Mouse (Mus musculus): ENCODE data around the gene Med12l. TPM values are rescaled to one million over a fixed set of nuclear protein-coding genes. Genes with fewer than 3 reads are reported as not detected.

The Med12l gene
- total and polyA plus RNA-seq, 3 experiments: 2.5 to 8.2 (median 6.9) TPM

DNA sequence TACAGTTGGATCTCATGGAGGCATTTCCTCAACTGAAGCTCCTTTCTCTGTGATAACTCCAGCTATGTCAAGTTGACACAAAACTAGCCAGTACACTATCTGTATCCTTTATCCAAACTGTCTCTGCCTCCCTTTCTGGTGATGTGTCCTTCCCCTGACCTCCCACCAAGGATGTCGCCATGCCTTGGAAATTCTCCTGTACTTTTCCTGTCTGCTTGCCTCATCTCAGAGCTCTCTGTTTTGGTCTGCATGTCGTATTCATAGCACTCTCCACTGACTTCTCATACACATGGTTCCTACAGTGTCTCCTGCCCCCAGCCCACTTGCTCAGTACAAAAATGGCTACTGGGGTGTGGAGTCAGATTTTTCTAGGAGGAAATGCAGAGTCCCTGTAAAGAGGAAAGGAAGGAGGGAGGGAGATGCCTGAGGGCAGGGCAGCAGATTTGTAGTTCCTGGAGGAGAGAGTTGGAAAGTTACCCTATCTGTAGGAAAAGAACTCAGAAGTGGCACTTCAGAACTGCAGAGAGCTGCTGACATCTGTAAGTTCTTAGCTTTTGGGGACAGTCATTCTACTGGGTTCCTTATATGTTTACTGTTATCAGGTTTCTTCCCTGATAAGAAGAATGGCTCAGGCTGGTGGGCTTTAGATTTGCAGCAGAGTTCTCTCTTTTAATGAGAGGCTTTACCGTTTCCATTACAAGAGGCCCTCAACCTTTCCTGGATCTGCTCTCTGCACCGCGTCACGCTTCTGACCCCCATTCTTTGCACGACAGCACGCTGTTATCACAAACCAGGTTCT lies 136.1 kb downstream of the Med12l start:
- intact Hi-C loops (cut with DNase I): no loop called here
- TF ChIP-seq EP300 (IDR thresholded peaks at IDR 0.05; ENCODE audit: insufficient read depth, low read depth, low read length): no peak
- no peak for TF ChIP-seq CTCF (IDR thresholded peaks at IDR 0.05)
- TF ChIP-seq POLR2A (IDR thresholded peaks at IDR 0.05; ENCODE audit: insufficient read depth, low read depth, low read length): no peak
- Histone ChIP-seq H3K9ac (ENCODE audit: low read depth, low read length) (no peak overlapping the region), H3K4me3 (no peak overlapping the region), H3K79me2 (replicated peaks; ENCODE audit: control insufficient read depth, insufficient read depth, low read length) (no peaks in the 10 kb centered on the region), H3K27me3 (ENCODE audit: control insufficient read depth, insufficient read depth, low read length) (no peaks in the 10 kb centered on the region), H3K4me1 (ENCODE audit: control insufficient read depth, insufficient read depth, low read length) (no peaks in the 10 kb centered on the region), H3K36me3 (ENCODE audit: control insufficient read depth, insufficient read depth, low read length) (no peaks in the 10 kb centered on the region), H3K27ac (no peak overlapping the region)
- 41% methylated on average over 8 of the region's 8 CpGs for WGBS
- DNase-seq: no peak

DNA sequence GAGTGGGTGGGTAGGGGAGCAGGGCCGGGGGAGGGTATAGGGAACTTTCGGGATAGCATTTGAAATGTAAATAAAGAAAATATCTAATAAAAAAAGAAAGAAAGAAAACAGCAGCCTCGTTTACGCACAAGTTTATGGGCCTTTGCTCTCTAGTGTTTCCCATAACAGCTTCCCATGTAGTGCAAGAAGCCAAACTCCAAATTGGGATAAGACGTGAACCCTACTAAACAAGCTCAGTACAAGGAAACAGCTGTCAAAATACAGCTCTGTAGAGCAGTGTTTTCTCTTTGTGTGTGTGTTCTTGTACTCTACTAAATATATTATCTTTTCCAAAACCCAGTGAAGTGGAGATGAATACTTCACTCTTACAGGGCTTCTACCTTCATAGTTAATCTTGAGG lies 139.6 kb downstream of the Med12l start:
- no peaks in the 10 kb centered on the region for H3K27me3 ChIP-seq (ENCODE audit: control insufficient read depth, insufficient read depth, low read length)
- WGBS: 46% methylated on average over 5 of the region's 5 CpGs

DNA sequence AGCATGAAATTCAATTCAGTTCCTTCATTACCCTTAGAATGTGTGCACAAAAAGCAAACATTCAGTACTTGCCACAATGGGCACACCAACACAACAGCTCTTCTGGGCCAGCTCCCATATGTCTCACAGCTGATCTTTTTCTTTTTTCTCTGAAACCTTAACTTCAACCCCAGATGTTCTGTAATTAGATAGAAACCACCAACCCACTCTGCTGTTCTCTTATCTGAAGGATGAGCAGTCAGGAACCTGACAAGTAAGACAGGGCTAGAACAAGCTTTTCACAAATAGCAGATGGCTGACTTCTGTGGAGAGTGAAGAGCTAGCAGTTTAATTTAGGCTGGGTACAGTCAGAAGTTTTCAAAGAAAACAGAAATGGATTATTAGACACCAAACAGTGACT lies 144.0 kb downstream of the Med12l start:
- no peaks in the 10 kb centered on the region for H3K79me2 ChIP-seq (replicated peaks; ENCODE audit: control insufficient read depth, insufficient read depth, low read length)
- H3K36me3 ChIP-seq (ENCODE audit: control insufficient read depth, insufficient read depth, low read length): no peaks in the 10 kb centered on the region
- no peaks in the 10 kb centered on the region for H3K27me3 ChIP-seq (ENCODE audit: control insufficient read depth, insufficient read depth, low read length)
- H3K27ac ChIP-seq: no peak overlapping the region
- TF ChIP-seq CTCF (IDR thresholded peaks at IDR 0.05) (no peak), POLR2A (IDR thresholded peaks at IDR 0.05; ENCODE audit: insufficient read depth, low read depth, low read length) (no peak), EP300 (IDR thresholded peaks at IDR 0.05; ENCODE audit: insufficient read depth, low read depth, low read length) (no peak)
- DNase-seq: no peak
- H3K9ac ChIP-seq (ENCODE audit: low read depth, low read length): no peak overlapping the region
- H3K4me1 ChIP-seq (ENCODE audit: control insufficient read depth, insufficient read depth, low read length): no peaks in the 10 kb centered on the region
- no peak overlapping the region for H3K4me3 ChIP-seq
- intact Hi-C loops (cut with DNase I): no loop called here

More for the DNA sequence above, 139.6 kb downstream of the Med12l start:
- DNase-seq: no peak
- H3K36me3 ChIP-seq (ENCODE audit: control insufficient read depth, insufficient read depth, low read length): no peaks in the 10 kb centered on the region
- no peak overlapping the region for H3K4me3 ChIP-seq
- intact Hi-C loops (cut with DNase I): no loop called here
- H3K4me1 ChIP-seq (ENCODE audit: control insufficient read depth, insufficient read depth, low read length): no peaks in the 10 kb centered on the region
- H3K79me2 ChIP-seq (replicated peaks; ENCODE audit: control insufficient read depth, insufficient read depth, low read length): no peaks in the 10 kb centered on the region
- no peak overlapping the region for H3K9ac ChIP-seq (ENCODE audit: low read depth, low read length)
- TF ChIP-seq EP300 (IDR thresholded peaks at IDR 0.05; ENCODE audit: insufficient read depth, low read depth, low read length): no peak
- no peak for TF ChIP-seq CTCF (IDR thresholded peaks at IDR 0.05)
- TF ChIP-seq POLR2A (IDR thresholded peaks at IDR 0.05; ENCODE audit: insufficient read depth, low read depth, low read length): no peak
- H3K27ac ChIP-seq: peak overlapping the region; percentile 28; the same call in 1 of the 2 replicates

DNA sequence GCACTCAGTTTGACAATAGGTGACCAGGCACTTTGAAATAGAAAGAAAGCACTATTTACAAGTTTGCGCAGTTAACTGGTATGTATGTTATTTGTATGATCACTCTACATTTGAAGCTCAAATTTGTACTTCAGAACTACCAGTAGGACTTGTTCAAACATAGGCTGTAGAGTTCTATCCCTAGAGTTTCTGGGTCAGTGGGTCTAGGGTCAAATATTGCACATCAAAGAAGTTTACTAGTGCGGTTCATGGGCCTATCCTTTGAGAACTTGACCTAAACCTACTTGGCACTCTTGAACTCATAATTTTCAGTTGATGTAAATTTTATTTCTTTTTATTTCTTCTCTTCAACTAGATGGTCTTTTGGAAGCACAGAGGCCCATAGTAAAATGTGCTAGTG lies 145.0 kb downstream of the Med12l start:
- H3K27ac ChIP-seq: no peak overlapping the region
- TF ChIP-seq EP300 (IDR thresholded peaks at IDR 0.05; ENCODE audit: insufficient read depth, low read depth, low read length) (no peak), POLR2A (IDR thresholded peaks at IDR 0.05; ENCODE audit: insufficient read depth, low read depth, low read length) (no peak), CTCF (IDR thresholded peaks at IDR 0.05) (no peak)
- no peaks in the 10 kb centered on the region for H3K36me3 ChIP-seq (ENCODE audit: control insufficient read depth, insufficient read depth, low read length)
- H3K9ac ChIP-seq (ENCODE audit: low read depth, low read length): no peak overlapping the region
- WGBS: 93% methylated on average over 2 of the region's 2 CpGs
- no peaks in the 10 kb centered on the region for H3K4me1 ChIP-seq (ENCODE audit: control insufficient read depth, insufficient read depth, low read length)
- no peaks in the 10 kb centered on the region for H3K79me2 ChIP-seq (replicated peaks; ENCODE audit: control insufficient read depth, insufficient read depth, low read length)
- DNase-seq: no peak
- intact Hi-C loops (cut with DNase I): no loop called here
- H3K4me3 ChIP-seq: no peak overlapping the region
- no peaks in the 10 kb centered on the region for H3K27me3 ChIP-seq (ENCODE audit: control insufficient read depth, insufficient read depth, low read length)

DNA sequence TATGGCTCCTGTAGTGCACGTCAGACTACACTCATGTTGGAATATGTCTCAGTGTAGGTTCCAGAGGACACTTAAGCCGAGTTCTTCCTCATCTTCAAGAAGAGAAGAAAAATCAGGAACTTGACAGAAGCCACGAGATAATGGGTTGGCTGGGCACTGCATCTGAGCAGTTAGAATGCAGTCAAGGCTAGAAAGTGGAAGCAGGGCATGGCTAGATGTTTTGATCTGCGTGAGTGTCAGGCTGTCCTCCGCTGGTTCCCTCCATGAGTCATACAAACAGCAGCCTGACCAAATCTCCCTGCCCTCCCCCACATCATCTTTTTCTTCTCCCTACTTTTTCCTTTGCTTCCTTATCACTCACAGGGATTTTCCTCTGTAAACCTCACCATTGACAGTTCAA lies 147.8 kb downstream of the Med12l start, which contains the start of gene P2ry14:
Gene P2ry14, minus strand, starts transcription at position 195 of the 400 bp plus-strand sequence.
- DNase-seq: peak in 1 of 2 experiments; percentile 24
- Histone ChIP-seq H3K79me2 (replicated peaks; ENCODE audit: control insufficient read depth, insufficient read depth, low read length) (no peaks in the 10 kb centered on the region), H3K4me3 (no peak within 1 kb of the TSS), H3K4me1 (ENCODE audit: control insufficient read depth, insufficient read depth, low read length) (no peaks in the 10 kb centered on the region), H3K27ac (no peak within 1 kb of the TSS), H3K36me3 (ENCODE audit: control insufficient read depth, insufficient read depth, low read length) (no peaks in the 10 kb centered on the region), H3K9ac (ENCODE audit: low read depth, low read length) (no peak within 1 kb of the TSS), H3K27me3 (ENCODE audit: control insufficient read depth, insufficient read depth, low read length) (no peaks in the 10 kb centered on the region)
- intact Hi-C loops (cut with DNase I): no loop called here
- no peak for TF ChIP-seq EP300 (IDR thresholded peaks at IDR 0.05; ENCODE audit: insufficient read depth, low read depth, low read length)
- no peak for TF ChIP-seq POLR2A (IDR thresholded peaks at IDR 0.05; ENCODE audit: insufficient read depth, low read depth, low read length)
- TF ChIP-seq CTCF (IDR thresholded peaks at IDR 0.05): no peak
- whole genome bisulfite sequencing: 44% methylated on average over 5 of the region's 5 CpGs

DNA sequence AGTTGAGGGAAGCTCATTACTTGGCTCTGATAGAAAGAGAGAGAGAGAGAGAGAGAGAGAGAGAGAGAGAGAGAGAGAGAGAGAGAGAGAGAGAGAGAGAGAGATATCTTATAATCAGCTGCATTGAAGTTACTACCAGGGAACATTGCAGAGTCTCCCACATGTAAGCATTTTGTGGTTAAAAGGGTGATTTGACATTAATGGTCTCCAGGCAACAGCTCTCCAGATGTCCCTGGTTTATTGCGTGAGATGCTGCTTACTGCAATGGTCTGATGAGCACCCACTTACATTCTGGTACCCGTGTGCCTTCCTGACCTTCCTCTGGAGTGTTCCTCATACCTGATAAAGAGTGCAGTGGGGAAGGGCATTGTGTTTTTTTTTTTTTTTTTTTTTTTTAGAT lies 149.3 kb downstream of the Med12l start:
- no peak overlapping the region for H3K27ac ChIP-seq
- intact Hi-C loops (cut with DNase I): no loop called here
- H3K4me1 ChIP-seq (ENCODE audit: control insufficient read depth, insufficient read depth, low read length): no peaks in the 10 kb centered on the region
- H3K9ac ChIP-seq (ENCODE audit: low read depth, low read length): no peak overlapping the region
- 69% methylated on average over 2 of the region's 2 CpGs for WGBS
- H3K36me3 ChIP-seq (ENCODE audit: control insufficient read depth, insufficient read depth, low read length): no peaks in the 10 kb centered on the region
- TF ChIP-seq POLR2A (IDR thresholded peaks at IDR 0.05; ENCODE audit: insufficient read depth, low read depth, low read length): no peak
- no peak for TF ChIP-seq EP300 (IDR thresholded peaks at IDR 0.05; ENCODE audit: insufficient read depth, low read depth, low read length)
- TF ChIP-seq CTCF (IDR thresholded peaks at IDR 0.05): no peak
- DNase-seq: no peak
- H3K4me3 ChIP-seq: no peak overlapping the region
- H3K27me3 ChIP-seq (ENCODE audit: control insufficient read depth, insufficient read depth, low read length): no peaks in the 10 kb centered on the region
- H3K79me2 ChIP-seq (replicated peaks; ENCODE audit: control insufficient read depth, insufficient read depth, low read length): no peaks in the 10 kb centered on the region

All from heart, adult 2 months (tissue).